Mouse (Mus musculus): ENCODE results near the gene Zfp619. TPM values are rescaled to one million over a fixed set of nuclear protein-coding genes. Genes with fewer than 3 reads are reported as not detected.
"Not testable (repeated sequence)": the region's sequence is repeated elsewhere in the genome, so short reads cannot be mapped to it uniquely, and the experiment has no call there.

Gene Zfp619
- 1 to 10 TPM in 1 of 2 experiments, under 1 TPM in 1; 0.70 to 1.0 TPM for polyA plus RNA-seq (2017; shearing (Covaris generic))

- peak; percentile 89 for ATAC-seq
These were observed at the start of gene Zfp619 for GRCm38 (mm10) chr7:39517616-39518177. Gene Zfp619, plus strand, starts transcription at chr7:39517766.

GRCm38 (mm10) chr7:39479013-39479412, 38.6 kb upstream of the Zfp619 start:
- no peak for ATAC-seq

- no peak for ATAC-seq
These were observed 33.2 kb upstream of the Zfp619 start for GRCm38 (mm10) chr7:39484384-39484783.

- ATAC-seq, result no peak
These were observed 30.3 kb upstream of the Zfp619 start for GRCm38 (mm10) chr7:39487159-39487853.

GRCm38 (mm10) chr7:39487854-39488205, 29.7 kb upstream of the Zfp619 start:
- ATAC-seq, result no peak

- no peak for ATAC-seq
These were observed 22.9 kb upstream of the Zfp619 start for GRCm38 (mm10) chr7:39494646-39495045.

GRCm38 (mm10) chr7:39504100-39504499, 13.5 kb upstream of the Zfp619 start:
- no peak for ATAC-seq

- no peak for ATAC-seq
These were observed 796 bp downstream of the Zfp619 start for GRCm38 (mm10) chr7:39518362-39518761.

GRCm38 (mm10) chr7:39523703-39524424, 6.3 kb downstream of the Zfp619 start:
- no peak for ATAC-seq

GRCm38 (mm10) chr7:39543151-39543550, 25.6 kb downstream of the Zfp619 start:
- ATAC-seq, result no peak

GRCm38 (mm10) chr7:39544242-39545111, 26.9 kb downstream of the Zfp619 start:
- ATAC-seq, result peak; percentile 92

- ATAC-seq, result no peak
These were observed 27.6 kb downstream of the Zfp619 start for GRCm38 (mm10) chr7:39545134-39545533.

GRCm38 (mm10) chr7:39549336-39549735, 31.8 kb downstream of the Zfp619 start:
- ATAC-seq, result no peak

- peak; percentile 93 for ATAC-seq
These were observed 34.7 kb downstream of the Zfp619 start for GRCm38 (mm10) chr7:39551976-39552891.

- ATAC-seq, result no peak
These were observed 35.4 kb downstream of the Zfp619 start for GRCm38 (mm10) chr7:39552993-39553392.

- ATAC-seq, result no peak
These were observed 36.3 kb downstream of the Zfp619 start for GRCm38 (mm10) chr7:39553871-39554270.

GRCm38 (mm10) chr7:39580066-39580465, 62.5 kb downstream of the Zfp619 start:
- no peak for ATAC-seq

GRCm38 (mm10) chr7:39580601-39581000, 63.0 kb downstream of the Zfp619 start:
- no peak for ATAC-seq

GRCm38 (mm10) chr7:39586834-39587233, 69.3 kb downstream of the Zfp619 start:
- not testable (repeated sequence) for ATAC-seq

- no peak for ATAC-seq
These were observed 70.5 kb downstream of the Zfp619 start for GRCm38 (mm10) chr7:39588037-39588436.

- peak; percentile 49 for ATAC-seq
These were observed 71.0 kb downstream of the Zfp619 start for GRCm38 (mm10) chr7:39588471-39589041.

All from activated CD4-positive, CD25-positive, alpha-beta regulatory T cell, adult 4 months (primary cell).